Mouse (Mus musculus) midbrain, embryonic 16.5 days (tissue): ENCODE results near the gene Mtcl1. TPM values are rescaled to one million over a fixed set of nuclear protein-coding genes. Genes with fewer than 3 reads are reported as not detected.
"Not testable (repeated sequence)": the region's sequence is repeated elsewhere in the genome, so short reads cannot be mapped to it uniquely, and the experiment has no call there.

Experiments used
- ATAC-seq: fragments of 200-750 bp; cut with Nextera tagmentation; 2 replicates; pipeline ENCODE4 v1.8.0; 2017; ENCODE audit warnings: moderate TSS enrichment
- H3K27ac ChIP-seq: fragments of 300-500 bp; sonication (generic); 2 replicates; pipeline ENCODE4 v1.5.1; 2014; ENCODE audit warnings: mild to moderate bottlenecking, low read length, mixed read lengths
- H3K27me3 ChIP-seq: fragments of 300-500 bp; sonication (generic); 2 replicates; pipeline ENCODE4 v1.6.1; 2014; ENCODE audit warnings: low read depth, low read length, mixed read lengths; ENCODE audit not compliant: control insufficient read depth, insufficient read depth
- H3K36me3 ChIP-seq: fragments of 300-500 bp; sonication (generic); 2 replicates; pipeline ENCODE4 v1.6.1; 2014; ENCODE audit warnings: mild to moderate bottlenecking, low read length, moderate library complexity, mixed read lengths; ENCODE audit not compliant: control insufficient read depth, insufficient read depth
- H3K4me1 ChIP-seq: fragments of 300-500 bp; sonication (generic); 2 replicates; pipeline ENCODE4 v1.6.1; 2014; ENCODE audit warnings: mild to moderate bottlenecking, low read length, mixed read lengths; ENCODE audit not compliant: control insufficient read depth, insufficient read depth
- H3K4me2 ChIP-seq: fragments of 300-500 bp; sonication (generic); 2 replicates; pipeline ENCODE4 v1.6.1; 2014; ENCODE audit warnings: mild to moderate bottlenecking, low read length, mixed read lengths
- H3K4me3 ChIP-seq: fragments of 300-500 bp; sonication (generic); 2 replicates; pipeline ENCODE4 v1.5.1; 2014; ENCODE audit warnings: low read depth, mild to moderate bottlenecking, low read length, moderate library complexity, mixed read lengths
- H3K9ac ChIP-seq: fragments of 300-500 bp; sonication (generic); 2 replicates; pipeline ENCODE4 v1.6.1; 2014; ENCODE audit warnings: low read depth, low read length, mixed read lengths
- H3K9me3 ChIP-seq: fragments of 300-500 bp; sonication (generic); replicated peaks from 2 replicates; pipeline ENCODE4 v1.6.1; 2014; ENCODE audit warnings: mild to moderate bottlenecking, low read length, mixed read lengths; ENCODE audit not compliant: control insufficient read depth, poor library complexity, severe bottlenecking
- WGBS: fragments of 180-500 bp; shearing (Covaris S2); extraction: QIAGEN DNeasy Blood & Tissue Kit; methylation state at CpG from one replicate; pipeline ENCODE4 v1.1.7; 2014; 5-methylcytosine and 5-hydroxymethylcytosine counted together
- polyA plus RNA-seq: library from polyadenylated mRNA; unstranded; fragments of >200 nt; fragmentation: Nextera tagmentation; extraction: Ambion mirVana; gene quantifications from 2 replicates; pipeline ENCODE4 v1.2.1, GENCODE M21; 2015

The Mtcl1 gene
- polyA plus RNA-seq, 1 experiment from 2014 or later: 29.4 TPM

DNA sequence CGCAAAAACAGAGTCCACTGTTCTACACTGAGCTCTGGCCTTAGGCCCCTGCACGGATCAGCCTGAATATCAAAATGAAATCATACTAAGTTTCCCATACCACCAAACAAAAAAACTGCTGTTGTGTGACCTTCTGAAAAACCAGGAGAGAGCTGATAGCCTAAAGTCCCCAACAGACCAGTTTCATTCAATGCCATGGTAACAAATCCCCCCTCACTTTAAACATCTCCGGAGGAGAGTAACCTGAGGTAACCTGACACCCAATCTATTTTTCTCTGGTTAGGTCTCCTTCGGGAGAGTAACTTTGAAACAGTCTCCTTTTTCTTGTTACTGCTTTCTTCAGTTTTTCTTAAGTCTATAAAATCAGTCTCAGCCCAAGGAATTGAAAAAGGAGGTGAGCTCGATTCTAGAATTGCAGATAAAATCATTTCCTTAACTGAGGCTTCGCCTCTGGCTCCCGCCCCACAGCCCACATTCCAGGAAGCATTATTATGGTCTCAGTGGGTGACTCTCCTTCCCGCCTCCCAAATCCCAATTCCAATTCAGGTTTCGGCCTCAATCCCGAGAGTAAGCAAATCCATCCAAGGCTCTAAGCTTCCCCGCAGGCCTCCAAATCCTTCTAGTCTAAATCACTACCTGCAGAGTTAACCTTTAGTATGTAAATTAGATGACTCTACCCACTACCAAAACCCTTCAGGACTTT, 10.3 kb downstream of the Mtcl1 start:
- H3K9me3 ChIP-seq: no peaks in the 10 kb centered on the region
- no peak overlapping the region for H3K27ac ChIP-seq
- H3K4me2 ChIP-seq: no peak overlapping the region
- peaks cover 36% of the 10 kb centered on the region for H3K4me1 ChIP-seq
- no peak overlapping the region for H3K9ac ChIP-seq
- H3K27me3 ChIP-seq: no peaks in the 10 kb centered on the region
- H3K4me3 ChIP-seq: no peak overlapping the region
- H3K36me3 ChIP-seq: no peaks in the 10 kb centered on the region
- 20% methylated on average over 11 of the region's 11 CpGs for WGBS
- ATAC-seq: no peak

DNA sequence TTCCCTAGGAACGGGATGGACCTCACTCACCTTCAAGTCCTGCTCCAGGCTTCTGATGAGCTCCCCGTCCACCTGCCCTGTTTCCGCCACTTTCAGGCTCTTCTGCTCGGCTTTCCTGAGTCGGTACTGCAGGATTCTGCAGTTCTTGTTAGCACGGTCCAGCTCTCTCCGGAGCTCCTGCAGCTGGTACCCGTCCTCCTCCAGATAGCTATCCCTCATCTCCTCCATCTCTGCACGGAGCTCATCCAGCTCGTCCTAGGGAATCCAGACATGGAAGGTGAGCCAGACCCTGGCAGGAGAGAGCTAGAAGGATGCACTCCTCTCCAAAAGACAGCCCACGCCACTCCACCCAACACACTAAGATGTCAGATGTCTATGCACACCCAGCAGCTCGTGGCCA, 11.4 kb downstream of the Mtcl1 start:
- Histone ChIP-seq H3K36me3 (no peaks in the 10 kb centered on the region), H3K27me3 (no peaks in the 10 kb centered on the region), H3K4me2 (no peak overlapping the region), H3K4me1 (peaks cover 27% of the 10 kb centered on the region), H3K9me3 (no peaks in the 10 kb centered on the region), H3K27ac (no peak overlapping the region), H3K9ac (no peak overlapping the region), H3K4me3 (no peak overlapping the region)
- 64% methylated on average over 12 of the region's 12 CpGs for WGBS
- ATAC-seq: no peak

DNA sequence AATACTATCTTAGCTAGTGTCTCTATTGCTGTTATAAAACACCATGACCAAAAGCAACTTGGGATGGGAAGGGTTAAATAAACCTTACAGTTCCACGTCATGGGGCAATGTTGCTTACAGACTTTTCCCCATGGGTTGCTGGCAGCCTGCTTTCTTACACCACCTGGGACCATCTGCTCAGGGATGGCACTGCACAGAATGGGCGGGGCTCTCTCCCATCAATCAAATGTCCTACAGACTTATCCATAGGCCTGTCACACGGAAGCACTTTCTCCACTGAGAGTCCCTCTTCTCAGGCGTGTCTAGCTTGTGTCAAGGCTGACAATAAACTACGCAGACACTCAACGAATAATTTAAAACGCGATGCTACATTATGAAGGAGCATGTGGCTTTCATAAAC, 12.7 kb downstream of the Mtcl1 start:
- Histone ChIP-seq H3K9me3 (no peaks in the 10 kb centered on the region), H3K27ac (no peak overlapping the region), H3K4me2 (no peak overlapping the region), H3K4me1 (peaks cover 27% of the 10 kb centered on the region), H3K4me3 (no peak overlapping the region), H3K9ac (no peak overlapping the region), H3K27me3 (no peaks in the 10 kb centered on the region), H3K36me3 (no peaks in the 10 kb centered on the region)
- 0 out of 2 replicates have a peak, but pooled peaks have one; percentile 41 for ATAC-seq
- WGBS: 56% methylated on average over 8 of the region's 8 CpGs

DNA sequence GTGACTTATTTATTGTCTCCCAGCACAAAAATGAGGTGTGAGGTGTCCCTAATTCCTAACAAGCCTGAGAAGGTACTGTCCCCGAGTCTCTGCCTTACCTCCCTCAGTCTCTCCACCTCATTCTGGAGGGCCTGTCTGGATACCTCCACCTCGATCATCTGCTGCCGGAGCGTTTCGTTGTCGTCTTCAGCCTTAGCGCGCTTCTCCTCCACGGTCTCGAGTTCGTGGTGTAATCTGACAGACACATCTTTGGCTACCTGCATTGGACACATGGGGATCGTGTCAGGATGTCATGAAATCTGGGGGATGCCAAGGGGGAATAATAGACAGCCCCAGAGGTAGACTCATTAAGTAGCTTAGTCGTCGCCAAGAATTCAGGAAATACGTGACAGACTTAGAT, 13.6 kb downstream of the Mtcl1 start:
- no peak overlapping the region for H3K9ac ChIP-seq
- H3K4me3 ChIP-seq: no peak overlapping the region
- WGBS: 67% methylated on average over 15 of the region's 15 CpGs
- H3K4me1 ChIP-seq: peaks cover 22% of the 10 kb centered on the region
- H3K27ac ChIP-seq: no peak overlapping the region
- H3K9me3 ChIP-seq: no peaks in the 10 kb centered on the region
- H3K4me2 ChIP-seq: no peak overlapping the region
- H3K27me3 ChIP-seq: no peaks in the 10 kb centered on the region
- no peaks in the 10 kb centered on the region for H3K36me3 ChIP-seq
- ATAC-seq: no peak

DNA sequence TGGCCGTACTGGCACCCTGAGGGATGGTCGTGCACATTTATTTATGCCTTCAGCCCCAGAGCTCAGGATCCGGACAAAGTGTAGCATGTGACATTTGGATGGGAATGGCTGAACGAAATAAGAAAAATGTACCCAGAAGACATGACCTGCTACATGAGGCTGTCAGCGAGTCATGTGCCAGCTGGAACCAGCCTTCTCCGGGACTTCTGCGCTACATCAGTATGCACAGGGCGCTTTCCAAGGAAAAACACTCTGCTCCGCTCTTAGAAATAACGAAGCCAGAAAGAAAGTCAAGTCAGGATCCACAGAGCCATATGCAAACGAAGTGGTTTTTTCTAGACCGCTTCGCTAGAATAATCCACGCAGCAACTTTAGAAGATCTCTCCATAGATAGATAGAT, 14.5 kb downstream of the Mtcl1 start:
- Histone ChIP-seq H3K27ac (no peak overlapping the region), H3K27me3 (no peaks in the 10 kb centered on the region), H3K36me3 (no peaks in the 10 kb centered on the region; the same call in 1 of the 2 replicates), H3K9me3 (no peaks in the 10 kb centered on the region), H3K9ac (no peak overlapping the region), H3K4me1 (peaks cover 17% of the 10 kb centered on the region), H3K4me3 (no peak overlapping the region), H3K4me2 (no peak overlapping the region)
- WGBS: 78% methylated on average over 14 of the region's 14 CpGs
- ATAC-seq: no peak

DNA sequence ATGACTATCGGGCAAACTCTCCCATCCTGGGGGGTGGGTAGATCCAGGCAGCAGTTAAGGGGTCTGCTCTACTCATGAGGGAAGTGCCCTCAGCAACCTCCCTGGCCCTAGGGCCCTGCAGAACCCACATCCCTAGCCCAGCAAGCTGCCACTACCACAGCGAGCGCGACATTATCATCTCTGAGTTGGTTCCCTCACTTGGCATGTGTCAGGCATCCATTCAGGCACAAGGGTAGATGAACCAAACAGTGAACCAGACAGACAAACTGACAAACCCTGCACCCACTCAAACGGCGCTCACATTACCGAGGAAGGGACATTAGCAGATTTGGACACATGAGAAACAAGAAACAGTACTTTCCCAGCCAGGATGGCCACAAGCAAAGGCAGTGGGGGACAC, 15.0 kb downstream of the Mtcl1 start:
- Histone ChIP-seq H3K4me1 (peaks cover 14% of the 10 kb centered on the region), H3K27ac (no peak overlapping the region), H3K9me3 (no peaks in the 10 kb centered on the region), H3K27me3 (no peaks in the 10 kb centered on the region), H3K4me2 (no peak overlapping the region), H3K4me3 (no peak overlapping the region), H3K36me3 (no peaks in the 10 kb centered on the region; the same call in 1 of the 2 replicates), H3K9ac (no peak overlapping the region)
- no peak for ATAC-seq
- WGBS: 87% methylated on average over 7 of the region's 7 CpGs

DNA sequence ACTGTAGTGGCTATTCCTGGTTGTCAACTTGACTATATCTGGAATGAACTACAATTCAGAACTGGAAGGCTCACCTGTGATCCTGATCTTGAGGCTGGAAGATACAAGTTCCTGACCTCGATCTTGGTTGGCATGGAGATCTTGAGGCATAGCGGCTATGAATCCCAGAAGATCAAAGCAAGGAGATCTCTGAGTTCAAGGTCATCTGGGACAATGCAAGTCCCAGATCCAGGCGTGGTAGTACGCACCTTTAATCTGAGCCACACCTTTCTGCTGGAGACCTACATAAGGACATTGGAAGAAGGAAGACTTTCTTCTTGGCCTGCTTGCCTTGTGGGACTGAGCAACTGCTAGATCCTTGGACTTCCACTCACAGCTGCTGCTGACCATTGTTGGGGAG, 24.9 kb downstream of the Mtcl1 start:
- 93% methylated on average over 4 of the region's 4 CpGs for WGBS
- not testable (repeated sequence) for H3K4me2 ChIP-seq, H3K9ac ChIP-seq, H3K9me3 ChIP-seq, H3K4me1 ChIP-seq, ATAC-seq, H3K36me3 ChIP-seq, H3K4me3 ChIP-seq, H3K27ac ChIP-seq, H3K27me3 ChIP-seq

DNA sequence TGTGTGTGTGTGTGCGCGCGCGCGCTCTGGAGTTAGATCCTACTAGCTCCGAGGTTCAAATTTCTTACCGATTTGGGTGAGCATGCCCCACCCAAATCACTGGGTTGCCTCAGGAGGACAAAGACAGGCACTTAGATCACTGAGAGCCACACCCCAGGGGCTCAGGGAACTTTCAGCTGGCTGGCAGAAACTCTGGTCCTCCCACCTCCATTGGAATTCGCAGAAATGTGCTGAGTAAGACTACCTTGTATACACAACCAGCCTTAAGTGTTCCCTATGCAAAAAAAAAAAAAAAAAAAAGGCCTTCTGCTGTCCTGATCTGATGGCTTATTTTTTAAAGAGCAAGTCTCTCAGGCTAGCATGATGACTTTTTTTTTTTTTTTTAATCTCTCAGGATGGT, 30.1 kb downstream of the Mtcl1 start:
- no peak overlapping the region for H3K4me2 ChIP-seq
- H3K9me3 ChIP-seq: no peaks in the 10 kb centered on the region
- no peaks in the 10 kb centered on the region for H3K27me3 ChIP-seq
- no peak overlapping the region for H3K4me3 ChIP-seq
- WGBS: 60% methylated on average over 8 of the region's 8 CpGs
- no peak overlapping the region for H3K9ac ChIP-seq
- ATAC-seq: no peak
- no peak overlapping the region for H3K27ac ChIP-seq
- H3K4me1 ChIP-seq: peaks cover 30% of the 10 kb centered on the region
- peaks cover 6% of the 10 kb centered on the region for H3K36me3 ChIP-seq

DNA sequence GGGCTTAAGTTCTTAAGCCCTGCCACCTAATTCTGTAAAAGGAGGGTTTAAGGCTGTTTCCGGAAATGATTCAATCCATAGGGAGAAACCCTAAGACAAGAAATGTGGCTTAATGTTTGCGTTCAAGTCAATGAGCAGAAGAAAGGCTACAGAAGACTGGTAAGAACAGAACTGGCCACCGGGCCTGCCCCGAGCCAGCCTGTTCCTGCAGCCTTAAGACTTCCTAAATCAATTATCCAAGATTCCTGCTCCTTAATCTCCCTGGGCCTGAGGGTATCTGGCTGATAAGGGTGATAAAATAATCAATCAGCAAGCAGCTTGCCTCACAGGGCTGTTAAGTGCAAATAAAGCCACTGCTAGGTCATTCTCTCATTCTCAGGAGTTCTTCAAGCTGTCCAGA, 31.8 kb downstream of the Mtcl1 start:
- Histone ChIP-seq H3K4me1 (peaks cover 35% of the 10 kb centered on the region), H3K4me3 (no peak overlapping the region), H3K4me2 (peak overlapping the region; percentile 38; the same call in 1 of the 2 replicates), H3K27ac (peak overlapping the region; percentile 62; the same call in 1 of the 2 replicates), H3K27me3 (no peaks in the 10 kb centered on the region), H3K9me3 (no peaks in the 10 kb centered on the region), H3K9ac (peak overlapping the region; percentile 21; the same call in 1 of the 2 replicates), H3K36me3 (no peaks in the 10 kb centered on the region)
- no peak for ATAC-seq
- WGBS: 29% methylated on average over 4 of the region's 4 CpGs
